Mouse (Mus musculus) CD4-positive, CD25-positive, alpha-beta regulatory T cell, adult 4 months (primary cell): ENCODE measurements around the gene Pex3. TPM values are rescaled to one million over a fixed set of nuclear protein-coding genes. Genes with fewer than 3 reads are reported as not detected.

Source experiments
- ATAC-seq: one replicate; pipeline ENCODE4 v1.8.0; 2017
- polyA plus RNA-seq, 2 experiments: library from polyadenylated mRNA; unstranded; fragments of 100-300 nt; shearing (Covaris generic); gene quantifications; one replicate each; pipeline ENCODE4 v1.2.1; 2017

Pex3 gene
- polyA plus RNA-seq, result 10 to 100 TPM; 28.5 to 29.6 TPM

DNA sequence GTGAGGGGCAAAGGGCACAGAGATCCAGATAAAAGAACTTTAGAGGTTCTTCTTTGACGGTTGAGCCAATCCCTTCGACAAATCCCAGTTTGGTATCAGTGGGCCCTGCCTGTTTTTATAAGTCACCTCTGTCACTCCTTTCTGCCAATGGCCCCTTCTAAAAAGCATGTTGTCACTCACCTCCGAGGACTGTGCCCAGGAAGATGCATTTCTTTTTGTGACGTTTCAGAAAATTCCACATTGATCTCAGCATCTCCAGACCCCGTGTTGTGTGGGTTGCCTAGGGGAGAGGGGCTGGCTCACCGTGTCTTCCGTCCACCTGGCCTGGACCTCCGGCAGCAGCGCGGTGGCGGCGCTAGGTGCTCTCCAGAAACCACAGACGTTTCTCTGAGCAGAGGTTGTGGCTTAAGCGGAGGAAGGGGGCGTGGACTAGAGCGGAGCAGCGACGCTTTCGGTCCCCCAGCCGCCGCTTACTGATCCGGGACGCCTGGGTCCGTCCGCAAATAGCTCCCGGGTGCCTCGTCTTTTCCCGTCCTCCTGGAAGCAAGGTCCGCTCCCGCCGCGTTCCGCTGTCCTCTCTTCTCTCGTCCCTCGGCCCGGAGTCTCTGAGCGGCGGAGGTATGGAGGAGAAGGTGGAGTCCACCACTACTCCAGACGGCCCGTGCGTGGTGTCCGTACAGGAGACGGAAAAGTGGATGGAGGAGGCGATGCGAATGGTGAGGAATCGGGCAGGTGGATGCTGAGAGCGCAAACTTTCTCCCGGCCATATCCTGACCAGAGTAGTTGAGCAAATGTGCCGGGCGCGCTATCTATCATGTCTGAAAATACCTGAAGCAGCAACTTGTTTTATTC, at the start of gene Pex3, which contains the start of gene Adat2:
Gene Pex3, minus strand, starts transcription at position 497 of the 852 bp plus-strand sequence.
Gene Adat2, plus strand, starts transcription at position 249 of the 852 bp plus-strand sequence.
- peak; percentile 97 for ATAC-seq

DNA sequence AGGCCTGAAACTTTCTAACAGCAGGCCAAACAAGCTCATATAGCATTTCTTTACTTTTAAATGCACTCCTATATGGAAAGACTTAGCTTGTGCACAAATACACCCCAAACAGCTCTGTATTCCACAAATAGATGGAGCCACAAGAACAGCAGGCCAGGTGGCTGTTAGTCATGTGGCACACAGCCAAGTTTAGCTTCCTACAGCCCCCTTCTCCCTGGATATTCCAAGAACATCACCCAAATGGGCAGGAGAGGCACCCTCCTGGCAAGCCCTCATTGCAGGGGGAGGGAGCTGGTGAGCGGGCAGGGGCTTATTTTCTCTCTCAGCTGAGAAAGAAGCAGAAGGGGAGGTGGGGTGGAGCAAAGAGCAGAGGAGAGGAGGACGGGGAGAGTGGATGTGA, 48.0 kb upstream of the Pex3 start:
- no peak for ATAC-seq

DNA sequence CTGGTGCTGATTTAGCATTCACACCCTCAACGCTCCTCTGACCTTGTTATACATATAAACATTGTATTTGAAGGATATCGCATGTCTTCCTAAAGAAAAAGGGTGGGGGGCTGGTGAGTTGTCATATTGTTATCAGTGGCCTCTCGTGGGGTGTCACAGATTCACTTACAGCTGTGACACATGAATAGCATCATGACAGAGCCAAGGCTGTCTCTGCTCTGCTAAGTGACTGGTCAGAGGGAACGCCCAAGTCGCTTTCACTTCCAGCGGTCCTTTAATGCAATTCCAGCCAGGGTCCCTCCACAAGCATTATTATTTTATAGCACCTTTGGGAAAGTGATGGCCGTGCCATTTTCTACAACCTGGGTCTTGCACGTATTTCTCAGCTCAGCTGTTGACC, 44.5 kb upstream of the Pex3 start:
- no peak for ATAC-seq

DNA sequence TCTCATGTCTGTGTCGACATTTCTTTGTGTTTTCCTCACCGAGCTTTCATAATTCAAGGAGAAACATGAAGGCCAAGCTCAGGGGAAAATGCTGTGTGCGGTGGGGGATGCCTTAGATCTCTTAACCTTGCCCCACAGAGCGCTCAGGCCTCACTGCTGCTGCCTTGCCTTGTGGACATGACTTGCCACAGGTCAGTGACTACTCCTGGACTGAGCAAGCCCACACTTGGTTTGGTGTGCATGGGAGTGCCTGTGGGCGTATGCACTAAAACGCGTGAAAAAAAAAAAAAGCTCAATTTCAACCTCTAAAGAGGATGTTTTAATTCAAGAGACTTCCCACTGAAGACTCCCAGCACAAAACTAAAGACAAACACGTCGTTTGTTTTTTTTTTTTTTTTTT, 43.9 kb upstream of the Pex3 start:
- ATAC-seq, result no peak

- ATAC-seq, result no peak
Observed at GRCm38 (mm10) chr10:13596073-13596472, 43.1 kb upstream of the Pex3 start.

GRCm38 (mm10) chr10:13593529-13593928, 40.6 kb upstream of the Pex3 start:
- ATAC-seq, result no peak

GRCm38 (mm10) chr10:13592196-13592595, 39.3 kb upstream of the Pex3 start:
- no peak for ATAC-seq

DNA sequence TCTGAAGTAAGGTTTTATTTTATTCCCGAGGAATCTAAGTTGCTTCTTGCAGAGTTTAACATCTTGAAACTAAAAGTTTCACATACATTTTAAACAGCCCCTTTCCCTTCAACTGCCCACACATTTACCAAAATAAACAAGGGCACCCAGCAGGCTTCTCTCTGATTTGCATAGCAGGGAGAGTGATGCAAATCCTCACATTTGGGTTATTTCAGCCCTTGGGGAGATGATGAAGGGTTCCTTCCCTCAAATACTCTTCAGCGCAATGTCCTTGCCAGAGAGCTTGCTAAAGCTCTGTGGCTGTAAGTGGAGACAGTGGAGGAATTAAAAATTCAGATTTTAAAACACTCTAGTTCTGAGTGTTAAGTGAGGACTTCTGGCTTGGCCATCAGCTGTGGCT, 35.0 kb upstream of the Pex3 start:
- ATAC-seq, result no peak

- ATAC-seq, result no peak
Observed at GRCm38 (mm10) chr10:13577123-13577522, 24.2 kb upstream of the Pex3 start.

DNA sequence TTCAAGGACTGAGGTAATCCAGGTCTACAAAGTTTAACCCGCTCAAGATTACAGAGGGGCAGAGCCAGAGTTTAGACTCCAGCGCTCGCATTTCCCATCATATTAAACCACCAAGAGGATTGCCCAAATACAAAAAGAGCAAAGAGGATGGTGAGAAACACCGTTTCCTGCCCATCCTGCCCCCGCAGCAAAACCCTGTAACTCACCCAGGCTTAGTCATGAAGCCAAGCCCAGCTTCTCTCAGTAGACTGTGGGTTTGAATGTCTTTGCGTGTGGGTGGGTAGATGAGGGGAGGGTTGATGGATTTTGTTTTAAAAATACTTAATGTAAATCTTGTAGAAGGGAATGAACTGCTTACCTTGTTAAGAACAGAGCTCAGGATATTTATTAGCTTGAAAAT, 19.5 kb upstream of the Pex3 start:
- ATAC-seq, result no peak

DNA sequence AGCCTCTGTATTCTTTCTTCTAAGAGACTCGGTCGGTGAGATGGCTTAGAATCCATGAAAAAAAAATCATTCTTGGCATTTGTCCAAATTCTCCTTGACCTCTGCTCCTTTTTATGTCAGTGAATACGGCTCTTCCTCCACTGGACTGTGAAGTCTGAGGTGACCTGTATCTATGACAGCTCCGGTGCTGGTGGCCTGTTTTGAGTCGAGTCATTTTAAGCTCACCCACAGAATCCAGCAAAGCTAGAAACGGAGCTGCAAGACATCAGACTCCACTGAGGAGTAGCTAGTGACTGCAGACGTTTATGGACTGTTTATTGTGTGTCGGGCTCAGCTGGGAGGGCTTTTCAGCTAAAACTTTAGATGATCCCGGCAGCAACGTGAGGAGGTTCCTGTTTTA, 19.1 kb upstream of the Pex3 start:
- no peak for ATAC-seq

DNA sequence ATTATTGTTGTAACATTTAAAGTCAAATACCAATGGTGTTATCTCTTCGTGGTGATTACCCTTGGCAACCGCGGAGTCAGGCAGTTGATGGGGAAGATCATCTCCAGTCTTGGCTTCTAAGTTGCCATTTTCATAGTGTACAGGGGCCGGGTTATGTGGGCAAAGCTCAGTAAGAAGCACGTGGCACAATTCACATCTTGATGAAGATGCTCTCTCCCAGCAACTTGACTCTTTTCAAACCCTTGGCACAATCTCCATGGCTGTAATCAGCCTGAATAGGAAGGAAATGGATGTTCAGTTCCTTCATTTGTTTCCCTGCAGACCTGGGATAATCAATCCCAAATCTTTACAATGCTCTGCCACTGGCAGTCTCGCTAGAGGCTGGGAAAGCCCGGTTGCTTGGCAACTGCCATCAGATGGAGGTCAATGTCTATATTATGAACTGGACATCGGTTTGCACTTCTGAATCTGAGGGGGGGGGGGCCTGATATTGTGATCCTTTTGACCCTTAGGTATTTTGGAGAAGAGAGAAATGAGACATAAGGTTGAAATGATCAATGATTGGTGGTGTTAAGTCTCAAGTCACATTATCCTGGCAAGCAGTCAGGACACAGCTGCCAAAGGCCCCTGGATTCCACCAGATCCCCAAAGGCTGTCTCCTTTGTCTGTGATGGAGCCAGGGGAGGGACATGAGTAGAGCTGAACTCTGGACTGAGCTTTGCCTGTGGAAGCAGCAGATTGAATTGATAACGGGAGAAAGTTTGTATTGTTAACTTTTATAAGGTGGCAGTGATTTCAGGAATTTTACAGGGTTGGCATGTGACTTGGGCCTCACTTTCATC, 18.0 kb upstream of the Pex3 start:
- no peak for ATAC-seq

DNA sequence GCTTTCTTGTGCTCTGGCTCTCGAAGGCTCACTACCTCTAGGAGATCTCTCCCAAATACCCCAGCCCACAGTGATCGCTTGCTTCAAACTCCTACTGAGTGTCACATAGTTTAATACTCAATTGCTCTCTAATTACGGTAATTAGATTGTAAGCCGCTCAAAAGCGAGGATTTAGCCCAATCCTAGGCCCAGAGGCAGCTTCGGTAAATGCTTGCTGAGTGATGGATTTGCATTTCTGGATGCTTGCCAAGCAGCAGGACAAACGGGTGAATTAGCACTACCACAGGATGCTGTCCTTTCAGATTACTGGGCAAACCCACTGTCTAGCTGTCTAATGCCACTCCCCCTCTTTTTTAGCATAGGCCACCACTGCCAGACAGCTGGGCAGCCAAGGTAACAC, 16.9 kb upstream of the Pex3 start:
- no peak for ATAC-seq

- no peak for ATAC-seq
Observed at GRCm38 (mm10) chr10:13566393-13566792, 13.5 kb upstream of the Pex3 start.

DNA sequence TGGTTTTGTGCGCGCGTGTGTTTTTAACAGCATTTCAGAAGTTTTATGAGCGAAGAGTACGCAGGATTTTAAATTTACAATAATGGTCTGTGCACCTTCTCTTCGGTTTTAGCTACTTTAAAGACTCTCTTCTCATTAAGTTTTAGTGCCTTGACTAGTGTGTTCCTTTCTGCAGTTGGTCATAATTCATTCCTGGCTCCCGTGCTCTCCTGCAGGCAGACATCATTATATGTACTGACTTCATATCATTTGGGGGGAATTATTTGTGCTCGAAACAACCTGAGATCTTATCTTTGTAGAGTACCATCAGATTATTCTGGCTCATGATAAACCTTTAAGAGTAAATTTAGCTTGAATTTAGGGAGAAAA, 12.1 kb upstream of the Pex3 start:
- ATAC-seq, result no peak

GRCm38 (mm10) chr10:13564364-13565079, 11.6 kb upstream of the Pex3 start:
- peak; percentile 66 for ATAC-seq

GRCm38 (mm10) chr10:13560014-13560674, 7.2 kb upstream of the Pex3 start:
- ATAC-seq, result no peak

GRCm38 (mm10) chr10:13554316-13554715, 1.4 kb upstream of the Pex3 start:
- no peak for ATAC-seq

- no peak for ATAC-seq
Observed at GRCm38 (mm10) chr10:13553498-13553985, 600 bp upstream of the Pex3 start.

- ATAC-seq, result no peak
Observed at GRCm38 (mm10) chr10:13541721-13542120, 11.2 kb downstream of the Pex3 start.

GRCm38 (mm10) chr10:13539769-13540333, 13.1 kb downstream of the Pex3 start:
- ATAC-seq, result no peak

DNA sequence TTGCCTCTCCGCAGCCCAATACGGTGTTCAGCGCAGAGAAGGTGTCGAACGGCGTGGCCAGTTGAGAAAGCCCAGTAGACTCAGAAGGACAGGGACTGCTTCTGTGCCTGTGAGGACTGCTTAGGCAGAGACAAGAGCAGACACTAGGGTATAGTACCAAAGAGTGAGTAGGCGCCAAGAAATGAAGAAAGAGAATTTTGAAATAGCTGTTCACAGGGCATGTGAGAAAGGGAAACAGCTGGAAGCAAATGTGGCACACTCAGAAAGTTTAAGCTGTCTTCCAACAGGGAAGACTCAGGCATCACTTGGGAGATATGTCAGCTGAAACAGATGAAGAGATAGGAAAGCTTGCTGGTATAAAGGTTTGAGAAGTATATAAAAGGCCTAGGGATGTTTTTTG, 16.2 kb downstream of the Pex3 start:
- ATAC-seq, result no peak
